Mouse (Mus musculus): ENCODE data around the gene Kif28. TPM values are rescaled to one million over a fixed set of nuclear protein-coding genes. Genes with fewer than 3 reads are reported as not detected.
"Not testable (repeated sequence)": the region's sequence is repeated elsewhere in the genome, so short reads cannot be mapped to it uniquely, and the experiment has no call there.

Kif28 gene
- polyA plus RNA-seq, 1 experiment from 2014 or later = not detected

GRCm38 (mm10) chr1:179668013-179668805 is 76.9 kb downstream of the Kif28 start, which contains the start of gene Sccpdh:
TSS of gene Sccpdh (plus strand) at chr1:179668210.
- Histone ChIP-seq H3K36me3 (ENCODE audit: control insufficient read depth, insufficient read depth) (no peaks in the 10 kb centered on the region), H3K4me3 (ENCODE audit: low read depth, low read length) (peak within 1 kb of the TSS; percentile 67), H3K9me3 (replicated peaks; ENCODE audit: control insufficient read depth, low read length) (no peaks in the 10 kb centered on the region), H3K27ac (ENCODE audit: low read length) (no peak within 1 kb of the TSS), H3K9ac (ENCODE audit: low read depth, low read length) (peak within 1 kb of the TSS; percentile 55), H3K4me2 (ENCODE audit: low read depth, low read length) (peak within 1 kb of the TSS; percentile 76), H3K27me3 (ENCODE audit: control insufficient read depth, insufficient read depth, low read depth, low read length) (peaks cover 30% of the 10 kb centered on the region), H3K4me1 (ENCODE audit: control insufficient read depth, low read depth, low read length) (no peaks in the 10 kb centered on the region; the same call in 1 of the 2 replicates)
- under 1% methylated on average over 76 of the region's 84 CpGs for WGBS (ENCODE audit: insufficient replicate concordance)
- ATAC-seq (ENCODE audit: low read depth) = peak; percentile 87

DNA sequence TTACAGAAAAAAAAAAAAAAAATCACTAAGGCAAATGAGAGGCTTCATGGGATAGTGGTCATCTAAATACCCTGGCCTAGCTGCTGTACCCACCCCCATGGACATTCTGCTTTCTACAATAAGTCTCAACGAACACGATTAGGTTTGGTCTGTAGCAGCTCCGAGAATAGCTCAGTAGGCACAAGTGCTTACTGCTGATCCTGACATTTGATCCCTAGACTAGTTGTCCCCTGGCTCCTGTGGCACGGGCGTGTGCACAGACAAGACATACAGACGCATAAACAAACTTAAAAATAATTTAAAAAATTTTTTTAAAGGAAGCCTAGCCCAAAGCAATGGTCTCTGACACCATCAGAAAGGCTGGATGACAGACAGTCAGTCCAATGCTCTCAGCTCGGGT is 77.6 kb downstream of the Kif28 start:
- 24% methylated on average over 7 of the region's 7 CpGs for WGBS (ENCODE audit: insufficient replicate concordance)
- H3K9ac ChIP-seq (ENCODE audit: low read depth, low read length) = no peak overlapping the region
- ATAC-seq (ENCODE audit: low read depth) = no peak

GRCm38 (mm10) chr1:179666971-179667370 is 78.1 kb downstream of the Kif28 start:
- WGBS (ENCODE audit: insufficient replicate concordance) = 63% methylated on average over 2 of the region's 2 CpGs
- peaks cover 30% of the 10 kb centered on the region for H3K27me3 ChIP-seq (ENCODE audit: control insufficient read depth, insufficient read depth, low read depth, low read length)
- no peak for ATAC-seq (ENCODE audit: low read depth)
- no peak overlapping the region for H3K27ac ChIP-seq (ENCODE audit: low read length)
- H3K4me1 ChIP-seq (ENCODE audit: control insufficient read depth, low read depth, low read length) = no peaks in the 10 kb centered on the region; the same call in 1 of the 2 replicates
- H3K4me2 ChIP-seq (ENCODE audit: low read depth, low read length) = no peak overlapping the region
- no peak overlapping the region for H3K4me3 ChIP-seq (ENCODE audit: low read depth, low read length)
- H3K9me3 ChIP-seq (replicated peaks; ENCODE audit: control insufficient read depth, low read length) = no peaks in the 10 kb centered on the region
- no peaks in the 10 kb centered on the region for H3K36me3 ChIP-seq (ENCODE audit: control insufficient read depth, insufficient read depth)
- no peak overlapping the region for H3K9ac ChIP-seq (ENCODE audit: low read depth, low read length)

More for the DNA sequence above, 77.6 kb downstream of the Kif28 start:
- peaks cover 30% of the 10 kb centered on the region for H3K27me3 ChIP-seq (ENCODE audit: control insufficient read depth, insufficient read depth, low read depth, low read length)
- no peaks in the 10 kb centered on the region for H3K36me3 ChIP-seq (ENCODE audit: control insufficient read depth, insufficient read depth)
- no peak overlapping the region for H3K27ac ChIP-seq (ENCODE audit: low read length)
- no peaks in the 10 kb centered on the region for H3K9me3 ChIP-seq (replicated peaks; ENCODE audit: control insufficient read depth, low read length)
- H3K4me3 ChIP-seq (ENCODE audit: low read depth, low read length) = peak overlapping the region; percentile 67
- peak overlapping the region; percentile 76 for H3K4me2 ChIP-seq (ENCODE audit: low read depth, low read length)
- no peaks in the 10 kb centered on the region; the same call in 1 of the 2 replicates for H3K4me1 ChIP-seq (ENCODE audit: control insufficient read depth, low read depth, low read length)

DNA sequence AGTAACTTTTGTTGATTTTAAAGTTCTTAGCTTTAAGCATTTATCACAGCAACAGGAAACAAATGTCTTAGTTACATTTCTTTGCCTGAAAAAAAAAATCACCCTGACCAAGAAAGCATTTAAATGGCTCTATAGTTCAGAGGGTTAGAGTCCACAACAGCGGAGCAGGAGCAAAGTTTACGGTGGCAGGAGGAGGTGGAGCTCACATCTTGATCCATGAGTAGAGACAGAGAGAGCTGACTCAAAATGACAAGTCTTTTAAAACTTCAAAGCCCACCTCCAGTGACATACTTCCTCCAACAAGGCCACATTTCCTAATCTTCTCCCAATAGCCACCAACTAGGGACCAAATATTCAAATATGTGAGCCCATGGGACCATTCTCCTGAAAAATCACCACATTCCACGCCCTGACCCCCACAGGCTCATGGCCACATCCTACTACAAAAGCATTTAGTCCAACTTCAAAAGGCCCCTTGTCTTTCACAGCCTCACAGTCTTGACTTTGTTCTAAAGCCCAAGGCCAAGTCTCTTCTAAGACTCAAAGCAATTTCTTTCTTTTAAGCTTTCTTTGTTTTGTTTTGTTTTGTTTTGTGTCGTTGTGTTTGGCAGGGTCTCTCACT is 80.7 kb downstream of the Kif28 start:
- no peak for ATAC-seq (ENCODE audit: low read depth)
- Histone ChIP-seq H3K9me3 (replicated peaks; ENCODE audit: control insufficient read depth, low read length) (no peaks in the 10 kb centered on the region), H3K4me1 (ENCODE audit: control insufficient read depth, low read depth, low read length) (no peaks in the 10 kb centered on the region; the same call in 1 of the 2 replicates), H3K4me3 (ENCODE audit: low read depth, low read length) (no peak overlapping the region), H3K4me2 (ENCODE audit: low read depth, low read length) (no peak overlapping the region), H3K27me3 (ENCODE audit: control insufficient read depth, insufficient read depth, low read depth, low read length) (peaks cover 28% of the 10 kb centered on the region), H3K36me3 (ENCODE audit: control insufficient read depth, insufficient read depth) (no peaks in the 10 kb centered on the region), H3K27ac (ENCODE audit: low read length) (no peak overlapping the region), H3K9ac (ENCODE audit: low read depth, low read length) (no peak overlapping the region)
- WGBS (ENCODE audit: insufficient replicate concordance) = 53% methylated on average over 4 of the region's 4 CpGs

DNA sequence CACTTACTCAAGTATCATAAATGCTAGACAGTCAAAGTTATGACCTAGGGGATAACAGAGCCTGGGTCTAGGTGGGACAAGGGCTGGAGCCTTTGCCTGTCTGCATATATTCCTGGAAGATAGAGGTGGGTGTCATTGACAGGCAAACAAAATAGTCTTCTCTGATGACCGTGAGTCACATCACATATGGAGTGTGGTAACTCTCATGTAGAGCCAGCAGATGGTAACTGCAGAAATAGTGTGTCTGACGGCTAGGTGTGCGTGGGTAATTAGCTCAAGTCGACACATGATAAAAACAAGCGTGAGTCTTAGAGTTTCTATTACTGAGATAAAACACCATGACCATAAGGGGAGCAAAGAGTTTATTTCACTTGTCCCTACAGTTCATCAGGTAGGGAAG is 82.0 kb downstream of the Kif28 start:
- no peaks in the 10 kb centered on the region for H3K36me3 ChIP-seq (ENCODE audit: control insufficient read depth, insufficient read depth)
- ATAC-seq (ENCODE audit: low read depth) = no peak
- H3K9me3 ChIP-seq (replicated peaks; ENCODE audit: control insufficient read depth, low read length) = no peaks in the 10 kb centered on the region
- peaks cover 14% of the 10 kb centered on the region for H3K27me3 ChIP-seq (ENCODE audit: control insufficient read depth, insufficient read depth, low read depth, low read length)
- H3K27ac ChIP-seq (ENCODE audit: low read length) = no peak overlapping the region
- 79% methylated on average over 5 of the region's 5 CpGs for WGBS (ENCODE audit: insufficient replicate concordance)
- no peak overlapping the region for H3K4me2 ChIP-seq (ENCODE audit: low read depth, low read length)
- H3K9ac ChIP-seq (ENCODE audit: low read depth, low read length) = no peak overlapping the region
- no peak overlapping the region for H3K4me3 ChIP-seq (ENCODE audit: low read depth, low read length)
- H3K4me1 ChIP-seq (ENCODE audit: control insufficient read depth, low read depth, low read length) = no peaks in the 10 kb centered on the region

DNA sequence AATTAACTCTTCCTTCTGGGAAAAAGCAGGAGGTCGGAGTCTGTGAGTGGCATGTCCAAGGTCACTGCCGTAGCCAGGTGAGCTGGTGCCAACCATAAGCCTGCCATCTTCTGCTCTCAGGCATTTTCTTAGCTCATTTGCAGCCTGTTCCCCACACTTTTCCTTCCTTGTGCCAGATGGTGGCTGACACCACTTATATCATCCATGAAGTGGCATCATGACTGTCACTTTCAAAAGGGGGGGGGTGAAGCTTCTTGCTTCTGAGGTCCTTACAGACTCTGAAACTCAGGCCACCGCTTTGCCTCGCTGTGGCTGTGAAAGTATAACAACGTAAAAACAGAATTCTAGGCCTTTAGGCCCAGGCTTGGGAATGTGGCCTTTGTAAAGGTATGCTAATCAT is 93.8 kb downstream of the Kif28 start:
- WGBS (ENCODE audit: insufficient replicate concordance) = 77% methylated on average over 5 of the region's 5 CpGs
- no peak overlapping the region for H3K9ac ChIP-seq (ENCODE audit: low read depth, low read length)
- no peak for ATAC-seq (ENCODE audit: low read depth)

GRCm38 (mm10) chr1:179650284-179650683 is 94.8 kb downstream of the Kif28 start:
- H3K4me1 ChIP-seq (ENCODE audit: control insufficient read depth, low read depth, low read length) = peaks cover 4% of the 10 kb centered on the region
- ATAC-seq (ENCODE audit: low read depth) = peak; percentile 30; the same call in 1 of the 2 replicates
- no peak overlapping the region for H3K9ac ChIP-seq (ENCODE audit: low read depth, low read length)
- no peak overlapping the region for H3K27ac ChIP-seq (ENCODE audit: low read length)
- no peaks in the 10 kb centered on the region for H3K36me3 ChIP-seq (ENCODE audit: control insufficient read depth, insufficient read depth)
- H3K4me3 ChIP-seq (ENCODE audit: low read depth, low read length) = no peak overlapping the region
- H3K9me3 ChIP-seq (replicated peaks; ENCODE audit: control insufficient read depth, low read length) = no peaks in the 10 kb centered on the region
- WGBS (ENCODE audit: insufficient replicate concordance) = 21% methylated on average over 4 of the region's 4 CpGs
- H3K4me2 ChIP-seq (ENCODE audit: low read depth, low read length) = no peak overlapping the region
- no peaks in the 10 kb centered on the region for H3K27me3 ChIP-seq (ENCODE audit: control insufficient read depth, insufficient read depth, low read depth, low read length)

More for the DNA sequence above, 93.8 kb downstream of the Kif28 start:
- H3K4me2 ChIP-seq (ENCODE audit: low read depth, low read length) = no peak overlapping the region
- H3K27me3 ChIP-seq (ENCODE audit: control insufficient read depth, insufficient read depth, low read depth, low read length) = no peaks in the 10 kb centered on the region
- H3K27ac ChIP-seq (ENCODE audit: low read length) = no peak overlapping the region
- no peaks in the 10 kb centered on the region for H3K9me3 ChIP-seq (replicated peaks; ENCODE audit: control insufficient read depth, low read length)
- H3K4me3 ChIP-seq (ENCODE audit: low read depth, low read length) = no peak overlapping the region
- peaks cover 4% of the 10 kb centered on the region for H3K4me1 ChIP-seq (ENCODE audit: control insufficient read depth, low read depth, low read length)
- no peaks in the 10 kb centered on the region for H3K36me3 ChIP-seq (ENCODE audit: control insufficient read depth, insufficient read depth)

DNA sequence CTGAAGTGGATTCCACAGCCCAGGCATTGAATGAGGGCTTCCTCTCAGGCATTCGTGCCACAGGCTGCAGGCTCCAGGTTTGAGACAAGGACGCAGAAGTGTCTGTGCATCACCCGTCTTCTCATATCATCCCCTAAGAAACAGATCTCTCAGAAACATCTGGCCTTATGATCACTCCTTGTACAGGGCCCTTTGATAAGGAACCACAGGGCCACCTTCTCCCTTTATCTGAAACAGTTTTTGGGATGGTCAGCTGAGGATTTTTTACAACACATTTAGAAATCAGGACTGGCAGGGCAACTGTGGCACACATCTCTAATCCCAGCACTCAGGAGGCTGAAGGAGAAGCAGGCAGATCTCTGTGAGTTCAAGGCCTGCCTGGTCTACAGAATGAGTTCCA is 95.7 kb downstream of the Kif28 start:
- H3K27ac ChIP-seq (ENCODE audit: low read length) = no peak overlapping the region
- ATAC-seq (ENCODE audit: low read depth) = peak; percentile 56
- H3K4me2 ChIP-seq (ENCODE audit: low read depth, low read length) = no peak overlapping the region
- H3K36me3 ChIP-seq (ENCODE audit: control insufficient read depth, insufficient read depth) = no peaks in the 10 kb centered on the region
- 20% methylated on average over 3 of the region's 3 CpGs for WGBS (ENCODE audit: insufficient replicate concordance)
- H3K9ac ChIP-seq (ENCODE audit: low read depth, low read length) = no peak overlapping the region
- H3K9me3 ChIP-seq (replicated peaks; ENCODE audit: control insufficient read depth, low read length) = no peaks in the 10 kb centered on the region
- no peak overlapping the region for H3K4me3 ChIP-seq (ENCODE audit: low read depth, low read length)
- peaks cover 4% of the 10 kb centered on the region for H3K4me1 ChIP-seq (ENCODE audit: control insufficient read depth, low read depth, low read length)
- no peaks in the 10 kb centered on the region for H3K27me3 ChIP-seq (ENCODE audit: control insufficient read depth, insufficient read depth, low read depth, low read length)

DNA sequence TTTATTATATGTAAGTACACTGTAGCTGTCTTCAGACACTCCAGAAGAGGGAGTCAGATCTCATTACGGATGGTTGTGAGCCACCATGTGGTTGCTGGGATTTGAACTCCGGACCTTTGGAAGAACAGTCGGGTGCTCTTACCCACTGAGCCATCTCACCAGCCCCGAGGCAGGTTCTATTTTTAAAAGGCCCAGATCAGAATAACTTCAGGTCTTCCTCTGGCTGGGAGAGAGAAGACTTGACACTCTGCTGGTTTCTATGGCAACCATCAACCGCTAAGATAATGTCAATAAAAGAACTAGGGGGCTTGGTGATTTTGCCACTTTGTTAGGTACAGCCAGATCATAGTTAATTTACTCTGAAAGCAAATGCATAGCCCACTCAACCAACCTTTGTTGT is 96.4 kb downstream of the Kif28 start:
- ATAC-seq (ENCODE audit: low read depth) = not testable (repeated sequence)

More for the DNA sequence above, 96.4 kb downstream of the Kif28 start:
- not testable (repeated sequence) for H3K36me3 ChIP-seq (ENCODE audit: control insufficient read depth, insufficient read depth); H3K9ac ChIP-seq (ENCODE audit: low read depth, low read length); H3K4me2 ChIP-seq (ENCODE audit: low read depth, low read length); H3K4me1 ChIP-seq (ENCODE audit: control insufficient read depth, low read depth, low read length); H3K9me3 ChIP-seq (replicated peaks; ENCODE audit: control insufficient read depth, low read length); H3K4me3 ChIP-seq (ENCODE audit: low read depth, low read length); H3K27ac ChIP-seq (ENCODE audit: low read length); H3K27me3 ChIP-seq (ENCODE audit: control insufficient read depth, insufficient read depth, low read depth, low read length)
- WGBS (ENCODE audit: insufficient replicate concordance) = 50% methylated on average over 4 of the region's 5 CpGs

Measured in liver, embryonic 16.5 days (tissue).